Mouse (Mus musculus): ENCODE results near the gene Ppm1n.

DNA sequence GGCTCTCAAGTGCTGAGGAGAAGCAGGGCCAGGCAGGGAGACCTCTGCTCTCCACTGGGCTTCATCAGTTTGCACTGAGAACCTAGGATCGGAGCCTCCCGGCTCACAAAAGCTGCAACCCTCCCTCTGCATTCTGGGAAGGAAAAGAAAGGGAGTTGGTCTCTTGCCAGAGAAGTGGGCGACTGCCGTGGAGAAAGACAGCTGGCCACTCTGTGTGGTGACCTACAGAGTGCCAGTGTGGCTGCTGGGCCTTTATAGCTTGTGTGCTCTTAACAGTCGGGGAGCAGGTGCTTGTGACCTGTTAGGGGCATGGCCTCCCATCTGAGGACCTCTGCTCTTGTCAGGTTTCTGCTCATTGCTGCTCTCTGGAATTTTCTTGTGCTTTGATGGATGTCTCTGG, 36.0 kb downstream of the Ppm1n start:
- TF ChIP-seq CTCF (IDR thresholded peaks at IDR 0.05; ENCODE audit: low read depth) (no peak), EP300 (optimal IDR thresholded peaks at IDR 0.05) (no peak)

Data from stomach, postnatal 0 days (tissue).